Mouse (Mus musculus): ENCODE measurements around the gene Oxct2b.

- no peak for TF ChIP-seq CTCF (IDR thresholded peaks at IDR 0.05; ENCODE audit: extremely low read depth, insufficient read depth, low read length)
- TF ChIP-seq POLR2A (IDR thresholded peaks at IDR 0.05; ENCODE audit: extremely low read depth, insufficient read depth, low read length): no peak
Measured at GRCm38 (mm10) chr4:123086381-123086780, 29.7 kb upstream of the Oxct2b start.

All from cortical plate, adult 2 months (tissue).